Mouse (Mus musculus) T-helper 1 cell (primary cell): ENCODE measurements around the gene Fgfr2.

ENCODE experiments used
- in situ Hi-C: fragments of 300-600 bp; cut with MboI, MseI; formaldehyde crosslinking; loops from one replicate; pipeline ENCODE4 v1.15.1; 2025; ENCODE audit warnings: high pct_unique_total_duplicates

Gene Fgfr2

GRCm38 (mm10) chr7:131037083-131037482 lies 2086.1 kb downstream of the Fgfr2 start:
- in situ Hi-C loops: no loop called here

DNA sequence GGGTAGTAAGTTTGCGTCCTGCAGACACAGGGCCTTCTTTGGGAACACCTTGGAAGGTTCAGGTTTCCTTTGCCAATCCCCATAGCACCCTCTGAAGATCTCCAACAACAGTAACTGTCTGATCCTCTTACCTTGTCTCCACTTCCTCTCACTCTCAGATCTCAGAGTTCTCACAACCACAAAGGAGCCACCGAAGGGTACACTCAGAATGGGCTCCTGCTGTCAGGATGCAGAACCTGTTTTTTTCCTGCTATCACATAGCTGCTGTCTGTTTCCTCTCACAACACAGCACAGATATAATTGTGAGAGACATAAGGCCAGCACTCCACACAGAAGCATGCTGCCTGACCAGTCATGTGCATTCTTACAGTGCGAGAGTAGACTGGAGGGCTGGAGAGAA lies 2086.8 kb downstream of the Fgfr2 start:
- in situ Hi-C loops: no loop called here

GRCm38 (mm10) chr7:131031755-131032154 lies 2091.4 kb downstream of the Fgfr2 start, which contains the start of gene Dmbt1:
Dmbt1 (plus strand) TSS chr7:131032053.
- in situ Hi-C loops: no loop called here

DNA sequence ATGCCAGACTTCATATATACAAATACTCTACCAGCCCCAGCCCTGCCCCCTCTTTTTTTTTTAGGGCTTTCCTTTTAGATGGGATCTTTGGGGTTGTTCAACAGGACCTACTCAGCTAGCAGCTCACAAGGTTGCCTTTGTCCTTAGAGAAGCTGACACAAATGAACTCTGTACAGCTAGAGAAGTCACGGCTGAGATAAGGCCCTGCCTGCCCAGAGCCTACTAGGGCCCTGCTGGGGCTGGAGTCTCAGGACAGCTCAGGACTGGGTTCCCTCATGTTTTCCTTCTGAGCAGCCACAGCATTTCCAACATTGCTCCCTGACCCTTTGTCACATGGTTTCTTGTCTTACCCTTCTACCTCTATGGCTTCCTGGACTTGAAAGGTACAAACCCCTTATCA lies 2095.6 kb downstream of the Fgfr2 start:
- in situ Hi-C loops: no loop called here

DNA sequence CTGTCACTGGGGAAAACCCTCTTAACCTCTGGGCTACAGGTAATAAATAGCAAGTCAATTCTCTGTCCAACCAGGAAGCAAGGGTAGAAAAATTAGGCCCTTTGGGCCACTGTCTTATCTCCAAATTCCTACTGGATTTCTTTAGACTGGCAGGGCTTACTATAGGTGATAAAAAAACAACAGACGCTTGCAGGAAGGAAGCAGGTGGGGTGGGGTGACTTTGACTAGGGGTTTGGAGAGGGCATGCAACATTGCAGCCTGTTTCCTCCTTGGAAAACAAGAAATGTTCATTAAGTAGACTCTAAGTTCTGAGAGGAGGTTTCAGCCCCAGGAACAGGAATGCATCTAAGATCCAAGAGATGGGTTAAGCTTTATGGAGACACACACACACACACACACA lies 2098.3 kb downstream of the Fgfr2 start:
- in situ Hi-C loops: no loop called here

GRCm38 (mm10) chr7:131019181-131019580 lies 2104.0 kb downstream of the Fgfr2 start:
- in situ Hi-C loops: no loop called here

DNA sequence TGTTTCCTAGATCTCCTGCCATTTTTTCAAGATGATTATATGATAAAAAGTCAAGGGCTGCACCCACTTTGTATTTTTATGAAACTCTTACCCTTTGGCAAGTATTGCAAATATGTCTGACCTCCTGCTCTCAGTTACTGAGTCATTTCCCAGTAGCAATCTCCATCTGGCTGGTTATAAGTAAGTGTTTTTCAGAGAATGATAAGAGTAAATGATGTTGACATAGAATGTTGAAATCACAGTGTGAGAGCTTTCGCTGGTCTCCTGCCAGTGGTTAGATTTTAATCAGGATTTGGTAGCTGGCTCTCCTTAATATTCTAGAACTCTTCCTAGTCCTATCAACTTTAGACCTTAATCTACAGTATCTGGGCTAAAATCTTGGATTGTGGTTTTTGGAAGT lies 2111.2 kb downstream of the Fgfr2 start:
- in situ Hi-C loops: no loop called here

GRCm38 (mm10) chr7:131009178-131009577 lies 2114.0 kb downstream of the Fgfr2 start:
- in situ Hi-C loops: no loop called here

DNA sequence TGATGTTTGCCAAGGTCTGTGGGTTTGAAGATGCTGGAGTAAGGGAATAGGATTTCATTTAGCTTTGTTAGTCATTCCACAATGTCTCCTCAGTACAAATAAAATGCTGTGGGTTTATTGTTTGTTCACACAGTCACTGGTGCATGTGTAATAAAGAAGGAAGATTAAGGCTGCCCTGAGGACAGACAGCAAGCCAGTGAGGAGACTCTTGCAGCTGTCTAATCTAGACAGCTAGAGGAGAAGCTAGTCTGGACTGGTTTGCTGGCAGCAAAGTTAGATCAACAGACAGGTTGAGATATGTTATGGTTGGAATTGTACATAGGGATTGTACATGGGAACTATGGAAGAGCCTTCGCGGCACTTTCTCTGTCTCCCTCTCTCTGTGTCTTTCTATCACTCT lies 2115.9 kb downstream of the Fgfr2 start:
- in situ Hi-C loops: no loop called here

- in situ Hi-C loops: no loop called here
These were observed 2119.1 kb downstream of the Fgfr2 start for GRCm38 (mm10) chr7:131004071-131004470.

DNA sequence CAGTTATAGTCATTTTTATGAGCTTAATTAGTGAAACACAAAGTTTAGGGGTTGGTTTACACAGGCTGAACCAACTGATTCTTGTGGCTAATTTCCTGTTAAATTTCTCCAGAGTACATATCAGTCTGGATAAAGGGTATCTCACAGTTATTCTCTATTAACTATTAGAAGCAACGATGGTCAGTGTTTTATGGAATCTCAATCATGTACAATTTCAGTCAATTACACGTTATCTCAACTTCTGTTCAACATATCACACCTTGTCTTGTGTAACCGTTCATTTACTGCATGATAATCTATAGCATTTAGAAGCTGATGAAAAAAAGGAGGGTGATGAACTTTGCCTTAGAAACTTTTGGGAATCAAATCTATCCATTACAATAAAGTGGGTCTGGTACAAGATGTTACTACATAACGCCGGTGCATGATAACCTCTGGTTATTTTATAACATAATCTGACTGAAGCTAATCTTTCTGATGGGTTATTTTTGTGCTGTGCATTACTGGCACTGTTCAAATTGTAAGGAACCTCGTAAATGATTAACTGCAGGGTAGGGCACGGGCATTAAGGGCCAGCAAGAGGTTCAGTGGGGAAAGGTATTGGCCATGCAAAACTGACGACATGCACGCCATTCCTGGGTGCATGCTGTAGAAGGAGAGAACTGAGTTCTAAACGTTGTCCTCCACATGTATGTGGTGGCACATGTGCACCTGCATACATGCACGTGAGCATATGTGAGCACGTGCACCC lies 2121.0 kb downstream of the Fgfr2 start:
- in situ Hi-C loops: no loop called here

GRCm38 (mm10) chr7:130993907-130994306 lies 2129.2 kb downstream of the Fgfr2 start:
- in situ Hi-C loops: loop anchor here (10.0 kb wide), 1 partner anchor 1911 kb away; no protein-coding TSS in a partner anchor

GRCm38 (mm10) chr7:130991174-130991789 lies 2131.9 kb downstream of the Fgfr2 start:
- in situ Hi-C loops: loop anchor here (10.0 kb wide), 1 partner anchor 1914 kb away; no protein-coding TSS in a partner anchor

DNA sequence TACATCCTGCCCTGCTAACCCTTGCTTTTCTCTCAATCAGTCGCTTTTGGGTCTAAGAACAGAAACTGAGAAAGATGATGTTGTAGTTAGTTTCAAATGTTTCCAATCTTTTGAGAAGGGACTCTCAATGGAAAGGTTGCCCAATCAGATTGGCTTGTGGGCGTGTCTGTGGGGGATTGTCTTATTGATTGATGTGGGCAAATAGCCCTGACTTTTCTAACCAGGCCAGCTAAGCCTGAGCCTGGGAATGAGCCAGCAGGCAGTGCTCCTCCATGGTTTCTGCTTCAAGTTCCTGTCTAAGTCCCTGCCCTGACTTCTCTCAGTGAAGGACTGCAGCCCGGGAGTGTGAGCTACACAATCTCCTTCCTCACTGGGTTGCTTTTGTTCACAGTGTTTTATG lies 2133.8 kb downstream of the Fgfr2 start:
- in situ Hi-C loops: no loop called here

DNA sequence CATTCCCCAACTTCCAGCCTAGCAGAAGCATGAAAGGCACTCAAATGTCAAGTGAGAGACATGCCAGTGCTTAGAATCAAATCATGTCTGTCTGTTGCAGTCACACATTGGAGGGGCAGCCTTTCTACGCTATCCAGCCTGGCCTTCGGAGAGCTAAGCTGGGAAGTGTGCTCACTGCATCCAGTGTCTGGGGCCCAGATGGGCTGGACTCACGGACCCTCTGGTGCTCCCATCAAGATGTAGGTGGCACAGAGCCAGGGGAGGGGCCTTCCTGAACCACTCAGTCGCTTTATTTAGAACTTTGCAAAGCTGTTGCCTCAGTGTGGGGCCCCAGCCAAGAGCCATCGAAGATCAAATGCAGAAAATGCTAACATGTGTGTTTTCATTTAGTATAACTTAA lies 2135.0 kb downstream of the Fgfr2 start:
- in situ Hi-C loops: no loop called here

DNA sequence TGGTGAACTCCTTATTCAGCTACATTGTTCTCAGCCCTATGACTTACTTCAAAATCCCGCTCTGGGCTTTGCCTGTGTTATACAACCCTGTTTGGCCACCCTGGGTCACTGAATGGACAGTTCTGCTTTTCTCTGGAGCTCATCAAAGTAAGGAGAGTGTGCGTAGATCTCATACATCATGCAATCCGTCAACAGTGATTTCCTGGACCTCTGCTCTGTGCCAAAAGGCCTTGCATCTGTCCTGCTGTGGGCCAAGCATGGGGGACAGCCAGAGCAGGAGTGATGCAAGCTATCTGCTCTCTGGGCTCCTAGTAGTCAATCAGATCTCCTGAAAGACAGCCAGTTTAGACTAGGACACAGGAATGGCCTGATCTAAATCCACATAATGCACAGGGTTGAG lies 2137.4 kb downstream of the Fgfr2 start:
- in situ Hi-C loops: no loop called here

- in situ Hi-C loops: no loop called here
These were observed 2138.0 kb downstream of the Fgfr2 start for GRCm38 (mm10) chr7:130985193-130985592.

DNA sequence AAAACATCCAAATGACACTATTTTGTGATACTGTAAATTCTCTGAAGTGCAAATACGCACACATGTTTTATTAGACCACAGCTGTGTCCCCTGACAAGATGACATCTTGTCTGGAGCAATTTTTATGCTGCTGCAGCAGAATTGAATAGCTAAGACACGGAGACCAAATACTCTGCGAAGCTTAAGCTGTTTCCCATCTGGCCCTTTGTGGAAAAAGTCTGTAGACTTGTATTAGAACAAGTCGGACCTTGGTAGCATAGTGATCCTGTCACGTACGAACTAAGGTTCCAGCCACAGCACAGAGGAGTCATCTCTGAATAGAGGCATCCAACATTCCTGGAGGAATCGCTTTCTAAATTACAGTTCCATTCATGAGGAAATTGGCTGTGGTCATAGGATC lies 2138.9 kb downstream of the Fgfr2 start:
- in situ Hi-C loops: no loop called here

DNA sequence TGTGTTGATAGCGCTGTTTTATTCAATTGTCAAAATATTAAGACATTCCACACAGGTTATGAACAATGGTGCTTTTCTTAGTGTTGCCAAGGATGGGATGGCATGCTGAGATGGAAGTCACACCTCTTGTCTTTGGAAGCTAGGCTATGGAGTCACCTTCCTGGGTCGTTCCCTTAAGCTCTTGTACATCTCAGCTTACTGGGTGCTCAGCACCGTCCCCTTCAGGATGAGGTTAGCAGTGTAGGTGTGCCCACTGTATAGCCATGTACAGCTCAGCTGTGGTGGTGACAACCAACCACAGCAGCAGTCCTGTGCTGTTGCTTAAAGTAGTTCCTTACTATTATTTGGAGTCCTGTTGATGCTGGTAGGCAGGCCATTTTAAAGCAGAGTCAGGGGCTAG lies 2140.3 kb downstream of the Fgfr2 start:
- in situ Hi-C loops: no loop called here

DNA sequence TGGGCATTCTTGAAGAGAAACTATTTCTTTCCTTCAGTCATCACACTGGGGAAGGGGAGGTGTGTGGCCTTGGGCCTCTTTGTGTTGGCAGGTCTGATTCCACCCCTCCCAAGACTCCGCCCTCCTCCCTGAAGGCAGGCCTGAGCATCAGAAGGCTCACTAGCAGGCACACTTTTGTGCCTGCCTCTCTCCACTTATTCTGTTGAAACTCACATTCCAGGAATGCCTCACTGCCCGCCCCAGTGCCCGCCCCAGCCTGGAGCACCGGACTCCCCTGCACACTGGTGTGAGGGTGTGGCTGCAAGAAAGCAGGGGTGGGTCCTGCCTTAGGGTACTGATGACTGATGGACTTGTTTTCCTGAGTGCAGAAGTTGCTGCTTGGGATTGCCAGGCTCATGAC lies 2140.8 kb downstream of the Fgfr2 start:
- in situ Hi-C loops: no loop called here

DNA sequence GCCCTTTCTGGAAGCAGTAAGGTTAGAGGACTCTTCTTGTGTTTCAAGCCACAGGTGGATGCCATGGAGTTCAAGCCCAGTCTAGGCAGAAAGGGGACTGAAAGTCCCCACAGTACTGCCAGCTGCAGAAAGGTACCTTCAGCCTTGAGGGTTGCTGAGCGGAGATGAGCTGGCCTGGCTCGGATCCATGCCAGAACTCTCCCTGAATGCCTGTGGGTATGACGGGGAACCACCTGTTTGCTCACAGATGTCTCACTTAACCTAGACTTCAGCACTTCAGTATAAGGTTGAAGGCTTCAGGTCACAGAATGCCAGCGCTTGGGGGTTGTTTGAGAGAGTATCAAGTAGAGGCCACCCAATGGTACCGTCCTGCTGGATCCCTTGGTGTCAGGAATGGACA lies 2143.0 kb downstream of the Fgfr2 start:
- in situ Hi-C loops: no loop called here

GRCm38 (mm10) chr7:130978545-130978944 lies 2144.6 kb downstream of the Fgfr2 start:
- in situ Hi-C loops: no loop called here

DNA sequence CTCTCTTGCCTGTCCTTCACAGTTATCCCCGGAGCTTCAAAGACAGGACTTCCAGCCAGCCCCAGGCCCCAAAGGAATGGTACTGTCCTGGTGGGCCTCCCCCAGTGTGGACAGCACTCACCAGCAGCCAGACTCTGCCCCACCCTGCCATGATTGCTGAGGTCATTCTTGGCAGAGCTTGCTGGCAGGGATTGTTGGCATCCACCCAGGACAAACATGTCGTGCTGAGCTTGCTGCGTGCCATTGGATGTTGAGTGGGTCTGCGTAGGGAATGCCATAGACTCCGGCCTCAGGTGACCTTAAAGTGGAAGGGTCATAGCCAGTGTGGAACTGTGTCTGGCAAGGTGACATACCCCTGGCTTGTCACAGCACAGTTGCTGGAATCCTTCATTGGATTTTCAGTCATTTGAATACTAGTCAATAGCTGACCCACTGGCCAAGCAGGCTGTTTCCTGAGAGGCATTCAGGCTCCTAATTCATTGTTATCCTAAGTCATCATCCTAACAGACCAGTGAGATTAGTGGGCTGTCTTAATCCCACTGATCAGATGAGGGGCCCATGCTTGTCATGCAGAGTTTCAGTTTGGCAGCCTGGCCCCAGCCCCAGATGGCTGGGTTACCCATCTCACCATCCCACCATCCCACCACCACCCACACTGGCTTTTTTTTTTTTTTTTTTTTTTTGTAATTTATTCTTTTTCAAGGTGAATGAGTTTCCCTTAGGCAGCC lies 2145.2 kb downstream of the Fgfr2 start:
- in situ Hi-C loops: no loop called here
